9 mouse cellular contexts compared by ENCODE assay signal in genomic region chr7:25377100-25377700, GRCm38 (mm10). TPM values are rescaled to one million over a fixed set of nuclear protein-coding genes. Genes with fewer than 3 reads are reported as not detected.
DNase-seq lines count a peak whose midpoint lies in the region; ATAC-seq and TF ChIP-seq lines count a peak whose summit lies in the region.
"Had no signal": no experiment of that assay in that cellular context is flagged by ENCODE, and none has a peak within 500 bp of the region (broad histone marks: within the 10 kb centered on the region; RNA-seq: fewer than 3 reads in every experiment).

No protein-coding gene starts in this region.

- H3K27me3 ChIP-seq in testis, adult 2 months (ENCODE audit: control insufficient read depth, insufficient read depth, low read length) = no peaks in the 10 kb centered on the region
- no peaks in the 10 kb centered on the region for H3K27me3 ChIP-seq in limb, embryonic 14.5 days (ENCODE audit: control insufficient read depth, insufficient read depth, low read length)

- peak overlapping the region; percentile 44 for H3K4me2 ChIP-seq in limb, embryonic 14.5 days (replicated peaks; ENCODE audit: low read depth, low read length, severe bottlenecking)

- H3K27ac ChIP-seq in testis, adult 2 months (ENCODE audit: control insufficient read depth, insufficient read depth, low read depth, low read length) = no peak overlapping the region
- no peak overlapping the region for H3K27ac ChIP-seq in limb, embryonic 14.5 days (replicated peaks; ENCODE audit: low read depth, low read length)

- no peaks in the 10 kb centered on the region for H3K9me3 ChIP-seq in limb, embryonic 14.5 days (ENCODE audit: control insufficient read depth, low read length)

- WGBS in limb, embryonic 14.5 days = 49% methylated on average over 8 of the region's 8 CpGs

- TF ChIP-seq CTCF in testis, adult 2 months (IDR thresholded peaks at IDR 0.05; ENCODE audit: control insufficient read depth, insufficient read depth, insufficient replicate concordance, low read depth, low read length) = no peak

- H3K36me3 ChIP-seq in testis, adult 2 months (ENCODE audit: control insufficient read depth, insufficient read depth, low read length) = no peaks in the 10 kb centered on the region
- peaks cover 4% of the 10 kb centered on the region; the same call in 1 of the 2 replicates for H3K36me3 ChIP-seq in limb, embryonic 14.5 days (ENCODE audit: control insufficient read depth, insufficient read depth, low read length)

- H3K4me3 ChIP-seq in testis, adult 2 months (ENCODE audit: control insufficient read depth, low read depth, low read length) = peak overlapping the region; percentile 58
- H3K4me3 ChIP-seq in limb, embryonic 14.5 days (replicated peaks; ENCODE audit: low read length) = peak overlapping the region; percentile 27

- ATAC-seq in CD4-positive, CD25-positive, alpha-beta regulatory T cell, adult 4 months = no peak
- no peak for ATAC-seq in limb, embryonic 14.5 days (ENCODE audit: low FRiP score, low read depth)

- H3K9ac ChIP-seq in limb, embryonic 14.5 days (ENCODE audit: low read depth, low read length, severe bottlenecking) = no peak overlapping the region

- DNase-seq in CD4-positive, CD25-positive, alpha-beta regulatory T cell, adult 2 months (ENCODE audit: low read depth, low spot score) = peak; percentile 25
- no peak for DNase-seq in testis, postnatal 14 days (ENCODE audit: low spot score)
- no peak for DNase-seq in limb, embryonic 14.5 days (ENCODE audit: low spot score)
- DNase-seq in yolk sac, embryonic 10.5 days (ENCODE audit: low spot score) = no peak
- no peak for DNase-seq in layer of hippocampus, adult 11-12 months (ENCODE audit: low spot score)
- DNase-seq in urinary bladder, adult 2 months (ENCODE audit: low spot score) = no peak

- TF ChIP-seq POLR2A in testis, adult 2 months (IDR thresholded peaks at IDR 0.05; ENCODE audit: control insufficient read depth, low read depth, low read length) = no peak
- no peak for TF ChIP-seq POLR2A in limb, embryonic 14.5 days (IDR thresholded peaks at IDR 0.05; ENCODE audit: borderline replicate concordance, extremely low read depth, insufficient read depth, insufficient read length)

- H3K4me1 ChIP-seq in testis, adult 2 months (ENCODE audit: control insufficient read depth, insufficient read depth, low read length) = peaks cover 25% of the 10 kb centered on the region
- H3K4me1 ChIP-seq in limb, embryonic 14.5 days (ENCODE audit: control insufficient read depth, insufficient read depth, low read length) = peaks cover 19% of the 10 kb centered on the region

RNA-seq across cellular contexts. Expression of gene Cnfn, which starts 7.7 kb away (rescaled TPM):
- polyA plus RNA-seq in CD4-positive, CD25-positive, alpha-beta regulatory T cell, adult 4 months (2017; shearing (Covaris generic)) = not detected
- 0.26 TPM in 1 of 2 replicates, not detected in the other for polyA plus RNA-seq in testis, adult 2 months (2012; rRNA removed)
- polyA plus RNA-seq in limb, embryonic 14.5 days (2012; rRNA removed) = 3.3 and 4.5 TPM in 2 replicates
- polyA plus RNA-seq in limb, embryonic 14.5 days (2014; fragmentation: Nextera tagmentation; extraction: Ambion mirVana) = 16.7 and 31.8 TPM in 2 replicates
- not detected in 2 replicates for polyA plus RNA-seq in urinary bladder, adult 2 months (2012; rRNA removed)
- polyA plus RNA-seq: large intestine, adult 2 months had no signal

RNA-seq across cellular contexts. Expression of gene Lipe, which starts 21.3 kb away (rescaled TPM):
- polyA plus RNA-seq in CD4-positive, CD25-positive, alpha-beta regulatory T cell, adult 4 months (2017; shearing (Covaris generic)) = 10 to 100 TPM; 14.2 to 24.4 TPM
- polyA plus RNA-seq in testis, adult 2 months (2012; rRNA removed) = 250 and 254 TPM in 2 replicates
- polyA plus RNA-seq in limb, embryonic 14.5 days (2012; rRNA removed) = 10.4 and 17.0 TPM in 2 replicates
- polyA plus RNA-seq in limb, embryonic 14.5 days (2014; fragmentation: Nextera tagmentation; extraction: Ambion mirVana) = 3.5 and 4.1 TPM in 2 replicates
- 24.8 and 25.1 TPM in 2 replicates for polyA plus RNA-seq in urinary bladder, adult 2 months (2012; rRNA removed)

RNA-seq across cellular contexts. Expression of gene Cxcl17, which starts 35.5 kb away (rescaled TPM):
- not detected for polyA plus RNA-seq in CD4-positive, CD25-positive, alpha-beta regulatory T cell, adult 4 months (2017; shearing (Covaris generic))
- polyA plus RNA-seq in testis, adult 2 months (2012; rRNA removed) = not detected in 2 replicates
- polyA plus RNA-seq in limb, embryonic 14.5 days (2012; rRNA removed) = not detected in 2 replicates
- 0.28 TPM in 1 of 2 replicates, not detected in the other for polyA plus RNA-seq in limb, embryonic 14.5 days (2014; fragmentation: Nextera tagmentation; extraction: Ambion mirVana)
- 0.08 and 0.16 TPM in 2 replicates for polyA plus RNA-seq in urinary bladder, adult 2 months (2012; rRNA removed)
